Mouse (Mus musculus) MEL (cell line): ENCODE results near the gene BC024063.
"Not testable (repeated sequence)": the region's sequence is repeated elsewhere in the genome, so short reads cannot be mapped to it uniquely, and the experiment has no call there.

ENCODE experiments used
- CTCF ChIP-seq, 3 experiments: IDR thresholded peaks in 2 of 3; conservative IDR thresholded peaks in 1 of 3; 2 replicates each; pipeline ENCODE4 v1.5.1; 2011 to 2012; ENCODE audit warnings: low read length in 3 of 3, low read depth in 2 of 3, mild to moderate bottlenecking in 2 of 3, improper control_type of control experiment in 1 of 3, inconsistent platforms in 1 of 3, mixed read lengths in 1 of 3, moderate library complexity in 1 of 3; ENCODE audit not compliant: control insufficient read depth in 1 of 3, insufficient read depth in 1 of 3, poor library complexity in 1 of 3, severe bottlenecking in 1 of 3
- EP300 ChIP-seq, 2 experiments: IDR thresholded peaks; 2 replicates each; pipeline ENCODE4 v1.6.1; 2011; ENCODE audit warnings: improper control_type of control experiment in 2 of 2, low read length in 2 of 2, low read depth in 1 of 2, mild to moderate bottlenecking in 1 of 2
- MAFK ChIP-seq: IDR thresholded peaks from 2 replicates; pipeline ENCODE4 v1.6.1; 2011; ENCODE audit warnings: low read depth, mild to moderate bottlenecking, low read length, improper control_type of control experiment, borderline replicate concordance
- MEF2A ChIP-seq: IDR thresholded peaks from 2 replicates; pipeline ENCODE4 v1.6.1; 2014; ENCODE audit warnings: low read depth, mild to moderate bottlenecking, inconsistent platforms, low read length, improper control_type of control experiment; ENCODE audit not compliant: poor library complexity, insufficient replicate concordance, severe bottlenecking; ENCODE audit errors: extremely low read depth
- MXI1 ChIP-seq: IDR thresholded peaks from 2 replicates; pipeline ENCODE4 v1.6.1; 2011; ENCODE audit warnings: mild to moderate bottlenecking, low read depth, low read length, improper control_type of control experiment
- POLR2A ChIP-seq, 2 experiments: IDR thresholded peaks; 2 replicates each; pipeline ENCODE4 v1.6.1; 2011 to 2012; ENCODE audit warnings: low read length in 2 of 2, mild to moderate bottlenecking in 2 of 2, control low read depth in 1 of 2, improper control_type of control experiment in 1 of 2, low read depth in 1 of 2, moderate library complexity in 1 of 2; ENCODE audit not compliant: control insufficient read depth in 1 of 2, insufficient read depth in 1 of 2, poor library complexity in 1 of 2
- POLR2AphosphoS2 ChIP-seq: IDR thresholded peaks from 2 replicates; pipeline ENCODE4 v1.6.1; 2011; ENCODE audit warnings: low read length, improper control_type of control experiment
- SIN3A ChIP-seq: IDR thresholded peaks from 2 replicates; pipeline ENCODE4 v1.6.1; 2012; ENCODE audit warnings: low read length, improper control_type of control experiment, inconsistent platforms
- TCF12 ChIP-seq: IDR thresholded peaks from 2 replicates; pipeline ENCODE4 v1.6.1; 2014; ENCODE audit warnings: low read depth, mild to moderate bottlenecking, inconsistent platforms, low read length, improper control_type of control experiment, moderate library complexity
- ZKSCAN1 ChIP-seq: IDR thresholded peaks from 2 replicates; pipeline ENCODE4 v1.6.1; 2012; ENCODE audit warnings: low read depth, mild to moderate bottlenecking, inconsistent platforms, low read length, improper control_type of control experiment, moderate library complexity

DNA sequence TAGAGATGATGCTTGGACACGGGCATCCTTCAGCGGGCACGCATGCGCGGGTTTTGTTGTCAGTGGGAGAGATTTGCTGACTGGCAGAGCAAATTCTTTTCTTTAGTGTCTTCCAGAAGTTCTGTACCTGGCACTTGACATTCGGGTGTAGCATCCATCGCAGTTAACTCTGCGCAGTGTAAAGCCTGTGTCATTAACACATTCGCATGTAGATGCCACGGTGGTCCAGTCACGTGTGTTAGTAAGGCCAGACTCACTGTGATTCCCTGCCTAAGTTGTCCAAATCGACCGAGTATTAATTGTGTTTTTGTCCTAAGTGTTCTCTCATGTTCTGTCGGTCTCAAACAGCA, 444 bp downstream of the BC024063 start:
- not testable (repeated sequence) for TF ChIP-seq TCF12; MXI1; MEF2A; POLR2AphosphoS2; POLR2A (IDR thresholded peaks at IDR 0.05; ENCODE audit: control insufficient read depth in 1 of 2, insufficient read depth in 1 of 2, low read depth in 1 of 2, low read length in 2 of 2, poor library complexity in 1 of 2); CTCF (IDR thresholded peaks at IDR 0.05 in 2 of 3, conservative IDR thresholded peaks at IDR 0.05 in 1 of 3; ENCODE audit: control insufficient read depth in 1 of 3, insufficient read depth in 1 of 3, low read depth in 2 of 3, low read length in 3 of 3, poor library complexity in 1 of 3, severe bottlenecking in 1 of 3); MAFK; ZKSCAN1; EP300 (IDR thresholded peaks at IDR 0.05; ENCODE audit: low read depth in 1 of 2, low read length in 2 of 2); SIN3A
